Mouse (Mus musculus) urinary bladder, postnatal 4 days (tissue): ENCODE data around the gene Hist2h2be.
"Not testable (repeated sequence)": the region's sequence is repeated elsewhere in the genome, so short reads cannot be mapped to it uniquely, and the experiment has no call there.

Experiments used
- DNase-seq, 2 experiments: peaks; one replicate each; pipeline ENCODE4 v3.0.0; 2021 to 2022; ENCODE audit warnings: low spot score in 2 of 2

Hist2h2be gene

DNA sequence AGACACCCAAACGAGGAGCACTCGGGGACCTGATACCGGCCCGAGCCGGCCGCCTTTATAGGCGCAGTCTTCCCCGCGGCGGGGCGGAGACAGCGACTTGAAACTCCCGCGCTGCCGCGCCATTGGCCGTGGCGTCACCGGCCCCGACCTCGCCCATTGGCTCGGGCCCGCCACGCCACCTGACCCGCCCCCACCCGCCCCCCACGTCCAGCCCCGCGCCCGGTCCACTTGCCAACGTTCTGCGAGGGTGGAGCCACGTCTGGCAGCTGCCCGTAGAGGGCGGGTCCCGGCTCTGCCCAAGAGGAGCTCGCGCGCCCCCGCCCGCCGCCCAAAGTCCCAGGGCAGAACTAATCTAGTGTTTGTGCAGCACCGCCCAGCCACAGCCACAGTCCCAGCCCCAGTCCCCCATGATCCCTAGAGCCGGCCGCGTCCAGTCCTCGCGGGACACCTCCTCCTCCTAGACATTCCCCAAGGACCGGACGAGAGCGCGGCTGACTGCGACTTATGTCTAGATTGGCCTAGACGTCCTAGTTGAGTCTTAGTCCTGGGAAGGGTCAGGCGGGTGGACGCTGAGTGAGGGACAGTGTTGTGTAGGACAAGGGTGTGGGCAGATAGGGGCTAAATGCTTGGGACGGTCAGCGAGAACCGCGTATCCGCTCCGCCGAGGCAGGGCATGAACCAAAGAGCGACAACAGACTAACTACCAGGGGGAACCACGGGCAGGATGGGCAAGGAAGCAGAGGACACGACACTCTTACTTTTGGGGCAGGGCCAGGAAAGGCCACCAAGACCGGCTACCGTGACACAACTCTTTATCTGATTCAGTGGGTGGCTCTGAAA lies 18.3 kb downstream of the Hist2h2be start, which contains the start of gene Hist2h3c2:
Gene Hist2h3c2, minus strand, starts transcription at position 174 of the 840 bp plus-strand sequence.
- peak in 1 of 2 experiments; percentile 69 for DNase-seq

DNA sequence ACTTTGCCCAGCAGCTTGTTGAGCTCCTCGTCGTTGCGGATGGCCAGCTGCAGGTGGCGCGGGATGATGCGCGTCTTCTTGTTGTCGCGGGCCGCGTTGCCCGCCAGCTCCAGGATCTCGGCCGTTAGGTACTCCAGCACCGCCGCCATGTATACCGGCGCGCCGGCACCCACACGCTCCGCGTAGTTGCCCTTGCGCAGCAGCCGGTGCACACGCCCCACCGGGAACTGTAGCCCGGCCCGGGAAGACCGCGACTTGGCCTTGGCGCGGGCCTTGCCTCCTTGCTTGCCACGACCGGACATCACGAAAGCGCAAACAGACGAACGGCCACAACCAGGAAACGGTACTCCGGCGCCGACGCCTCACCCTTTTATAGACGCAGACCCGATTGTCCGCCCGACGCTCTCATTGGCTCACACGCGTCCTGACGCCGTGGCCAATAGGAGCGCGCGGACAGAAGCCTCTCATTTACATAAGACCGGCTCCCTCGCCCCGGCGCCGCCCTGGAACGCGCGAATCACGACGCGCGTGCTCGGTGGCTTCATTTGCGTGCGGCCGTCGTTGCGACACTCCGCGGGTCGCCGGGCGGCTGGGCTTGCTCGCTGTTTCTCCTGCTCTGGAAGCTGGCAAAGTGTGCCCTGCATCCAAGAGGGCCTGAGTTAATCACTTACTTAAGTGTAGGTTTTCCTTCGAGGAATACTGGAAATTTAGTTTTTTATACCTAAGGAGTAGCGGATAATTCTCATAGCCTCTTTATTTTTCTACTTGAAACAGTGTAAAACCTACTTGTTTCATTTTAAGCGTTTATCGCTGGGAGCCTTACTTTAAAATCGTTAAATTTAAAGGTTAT lies 19.3 kb downstream of the Hist2h2be start, which contains the start of gene Hist2h2aa2:
Gene Hist2h2aa2, minus strand, starts transcription at position 328 of the 850 bp plus-strand sequence.
- DNase-seq, result peak; percentile 92 to 95

DNA sequence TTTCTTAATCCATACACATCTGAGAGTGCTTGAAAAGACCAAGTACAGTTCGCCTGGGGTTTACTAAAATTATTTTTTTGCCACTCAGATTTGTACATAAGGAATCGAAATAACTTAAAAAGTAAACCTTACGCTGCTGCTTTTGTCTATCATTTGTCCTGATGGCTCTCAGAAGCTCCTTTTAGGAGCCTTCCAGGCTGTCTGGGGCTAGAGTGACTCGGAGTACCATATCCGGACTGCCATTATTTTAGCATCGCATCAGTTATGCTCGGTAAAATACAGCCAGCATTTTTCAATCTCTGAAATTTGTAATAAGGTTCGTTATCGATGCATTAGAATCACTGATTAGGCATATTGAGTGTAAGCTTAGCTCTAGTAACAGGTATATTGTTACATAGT lies 19.9 kb downstream of the Hist2h2be start:
- no peak for DNase-seq

DNA sequence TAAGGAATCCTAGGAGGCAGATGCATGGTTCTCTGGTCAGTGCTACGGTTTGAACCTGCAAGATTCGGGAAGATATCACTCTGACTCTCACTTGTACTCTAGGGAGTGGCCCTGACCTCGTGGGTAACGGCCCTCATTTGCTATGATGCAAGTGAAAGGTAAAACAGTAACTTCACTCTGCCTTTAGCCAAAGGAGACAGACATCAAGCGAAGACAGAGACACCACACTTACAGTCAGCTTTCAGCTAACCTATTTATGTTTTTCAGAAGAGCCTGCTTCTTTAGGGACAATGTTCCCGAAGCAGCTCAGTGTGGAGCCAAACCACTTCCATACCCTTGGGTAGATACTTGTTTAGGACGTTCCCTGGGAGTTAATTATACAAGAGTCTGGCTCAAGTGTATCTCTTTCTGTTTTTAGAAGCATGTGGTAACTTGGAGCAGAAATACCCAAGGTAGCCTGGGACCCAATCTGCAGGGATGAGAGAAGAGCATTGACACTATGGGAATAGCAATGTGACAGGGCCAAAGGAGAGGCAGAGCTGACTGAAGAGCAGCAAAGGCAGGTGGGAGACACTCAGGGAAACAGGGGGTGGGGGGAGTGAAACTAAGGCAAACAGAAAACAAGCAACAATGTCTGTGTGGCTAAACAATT lies 23.1 kb downstream of the Hist2h2be start:
- no peak for DNase-seq

DNA sequence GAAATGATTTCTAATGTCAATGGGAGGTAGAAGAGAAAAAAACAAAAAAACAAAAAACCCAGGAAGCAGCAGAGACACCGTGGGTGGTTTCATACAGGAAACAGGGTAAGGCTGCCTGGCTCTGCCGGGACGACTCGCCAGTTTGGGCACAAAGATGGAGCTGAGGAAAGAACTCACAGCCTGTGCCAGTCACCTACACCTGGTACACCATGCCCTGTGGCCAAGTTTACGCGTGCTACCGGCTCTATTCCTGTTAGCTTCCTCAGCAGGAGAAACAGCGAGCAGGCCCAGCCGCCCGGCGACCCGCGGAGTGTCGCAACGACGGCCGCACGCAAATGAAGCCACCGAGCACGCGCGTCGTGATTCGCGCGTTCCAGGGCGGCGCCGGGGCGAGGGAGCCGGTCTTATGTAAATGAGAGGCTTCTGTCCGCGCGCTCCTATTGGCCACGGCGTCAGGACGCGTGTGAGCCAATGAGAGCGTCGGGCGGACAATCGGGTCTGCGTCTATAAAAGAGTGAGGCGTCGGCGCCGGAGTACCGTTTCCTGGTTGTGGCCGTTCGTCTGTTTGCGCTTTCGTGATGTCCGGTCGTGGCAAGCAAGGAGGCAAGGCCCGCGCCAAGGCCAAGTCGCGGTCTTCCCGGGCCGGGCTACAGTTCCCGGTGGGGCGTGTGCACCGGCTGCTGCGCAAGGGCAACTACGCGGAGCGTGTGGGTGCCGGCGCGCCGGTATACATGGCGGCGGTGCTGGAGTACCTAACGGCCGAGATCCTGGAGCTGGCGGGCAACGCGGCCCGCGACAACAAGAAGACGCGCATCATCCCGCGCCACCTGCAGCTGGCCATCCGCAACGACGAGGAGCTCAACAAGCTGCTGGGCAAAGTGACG lies 24.3 kb downstream of the Hist2h2be start, which contains the start of gene Hist2h2aa1:
Gene Hist2h2aa1, plus strand, starts transcription at position 495 of the 884 bp plus-strand sequence.
- DNase-seq, result peak; percentile 80 to 83

DNA sequence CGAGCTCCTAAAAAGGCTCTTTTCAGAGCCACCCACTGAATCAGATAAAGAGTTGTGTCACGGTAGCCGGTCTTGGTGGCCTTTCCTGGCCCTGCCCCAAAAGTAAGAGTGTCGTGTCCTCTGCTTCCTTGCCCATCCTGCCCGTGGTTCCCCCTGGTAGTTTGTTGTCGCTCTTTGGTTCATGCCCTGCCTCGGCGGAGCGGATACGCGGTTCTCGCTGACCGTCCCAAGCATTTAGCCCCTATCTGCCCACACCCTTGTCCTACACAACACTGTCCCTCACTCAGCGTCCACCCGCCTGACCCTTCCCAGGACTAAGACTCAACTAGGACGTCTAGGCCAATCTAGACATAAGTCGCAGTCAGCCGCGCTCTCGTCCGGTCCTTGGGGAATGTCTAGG lies 25.1 kb downstream of the Hist2h2be start:
- not testable (repeated sequence) for DNase-seq

DNA sequence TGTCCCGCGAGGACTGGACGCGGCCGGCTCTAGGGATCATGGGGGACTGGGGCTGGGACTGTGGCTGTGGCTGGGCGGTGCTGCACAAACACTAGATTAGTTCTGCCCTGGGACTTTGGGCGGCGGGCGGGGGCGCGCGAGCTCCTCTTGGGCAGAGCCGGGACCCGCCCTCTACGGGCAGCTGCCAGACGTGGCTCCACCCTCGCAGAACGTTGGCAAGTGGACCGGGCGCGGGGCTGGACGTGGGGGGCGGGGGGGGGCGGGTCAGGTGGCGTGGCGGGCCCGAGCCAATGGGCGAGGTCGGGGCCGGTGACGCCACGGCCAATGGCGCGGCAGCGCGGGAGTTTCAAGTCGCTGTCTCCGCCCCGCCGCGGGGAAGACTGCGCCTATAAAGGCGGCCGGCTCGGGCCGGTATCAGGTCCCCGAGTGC lies 25.5 kb downstream of the Hist2h2be start, which contains the start of gene Hist2h3c1:
Gene Hist2h3c1, plus strand, starts transcription at position 259 of the 430 bp plus-strand sequence.
- not testable (repeated sequence) for DNase-seq

DNA sequence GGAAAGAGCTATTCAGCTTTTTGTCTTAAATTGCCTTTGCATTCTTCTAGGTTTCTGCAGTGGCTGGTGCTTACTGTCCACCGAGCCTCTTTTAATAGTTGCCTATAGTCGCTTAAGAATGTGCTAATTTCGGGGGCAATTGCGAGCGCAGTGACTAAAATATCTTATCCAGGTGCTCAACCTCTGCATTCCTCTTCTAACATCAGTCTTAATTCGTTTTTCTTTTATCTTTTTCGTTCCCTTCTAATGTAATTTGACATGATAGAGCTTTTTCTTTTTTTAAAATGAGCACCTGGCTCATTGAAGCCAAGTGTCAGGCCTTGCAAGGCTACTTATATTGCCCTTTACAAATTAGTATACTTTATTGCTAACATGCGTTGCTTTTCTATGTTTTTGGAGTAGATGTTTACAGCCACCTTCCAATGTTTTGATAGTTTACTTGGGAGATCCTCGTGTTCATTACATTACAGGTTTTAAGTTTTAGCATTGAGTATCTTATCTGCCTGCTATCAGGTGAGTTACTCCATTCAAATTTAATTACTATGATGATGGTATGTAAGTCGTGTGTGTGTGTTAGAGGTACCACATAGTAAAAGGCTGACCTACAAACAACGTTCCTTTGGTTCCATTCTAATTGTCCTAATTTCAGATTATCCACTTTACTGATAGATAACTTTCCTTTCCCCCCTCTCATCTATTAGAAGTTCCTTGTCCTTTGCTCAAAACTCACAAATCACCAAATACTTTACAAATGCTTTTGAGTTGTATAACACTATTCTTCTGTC lies 26.6 kb downstream of the Hist2h2be start:
- DNase-seq, result no peak

DNA sequence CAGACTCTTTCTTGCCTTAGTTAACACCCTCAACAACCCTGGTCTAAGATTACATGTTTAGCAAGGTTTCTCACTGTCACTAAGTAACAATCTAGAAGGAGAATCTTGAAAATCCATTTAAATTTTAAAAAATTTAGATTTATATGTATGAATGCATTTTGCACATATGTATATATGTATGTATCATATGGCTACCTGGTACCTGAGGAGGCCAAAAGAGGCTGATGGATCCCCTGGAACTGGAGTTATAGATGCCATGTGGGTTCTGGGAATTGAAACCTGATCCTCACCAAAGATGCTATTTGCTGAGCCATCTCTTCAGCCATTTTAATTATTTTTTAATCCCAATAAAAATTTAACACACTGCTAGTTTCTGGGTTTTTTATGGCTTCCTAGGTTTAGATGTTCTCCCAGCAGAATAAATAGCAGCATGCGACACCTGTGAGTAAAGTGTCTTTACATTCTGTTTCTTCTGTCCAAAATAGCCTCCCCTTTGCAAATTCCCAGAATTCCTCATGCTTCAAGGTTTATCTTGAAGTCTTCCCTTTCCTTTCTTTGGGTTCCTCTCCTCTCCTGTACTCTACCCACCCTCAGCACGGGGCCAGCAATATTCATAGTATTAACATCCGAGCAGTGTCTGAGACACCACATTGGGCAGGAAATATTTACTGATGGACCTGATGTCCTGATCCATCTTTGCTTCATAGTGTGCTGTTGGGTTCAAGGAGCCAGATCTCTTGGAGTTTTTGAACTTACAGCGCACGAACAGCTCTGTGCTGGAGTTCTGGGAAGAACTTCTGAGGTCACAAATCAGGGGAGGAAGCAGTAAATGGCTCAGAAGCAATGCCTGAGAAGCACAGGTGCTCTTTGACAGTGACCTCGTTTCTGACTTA lies 27.5 kb downstream of the Hist2h2be start:
- no peak for DNase-seq

DNA sequence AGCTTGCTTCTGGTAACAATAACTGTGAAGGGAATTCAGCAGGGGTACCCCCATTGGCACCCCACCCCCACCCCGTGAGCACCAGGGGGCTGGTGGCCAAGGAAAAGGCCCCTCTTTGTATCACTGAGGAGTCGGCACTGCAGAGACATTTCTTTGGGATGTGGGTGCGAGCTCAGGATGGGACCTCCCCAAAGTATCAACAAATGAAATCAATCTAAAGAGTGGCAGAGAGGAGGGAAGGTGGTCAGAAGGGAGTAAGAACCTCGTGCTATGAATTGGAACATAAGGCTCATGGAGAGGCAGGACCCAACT lies 28.1 kb downstream of the Hist2h2be start:
- no peak for DNase-seq

DNA sequence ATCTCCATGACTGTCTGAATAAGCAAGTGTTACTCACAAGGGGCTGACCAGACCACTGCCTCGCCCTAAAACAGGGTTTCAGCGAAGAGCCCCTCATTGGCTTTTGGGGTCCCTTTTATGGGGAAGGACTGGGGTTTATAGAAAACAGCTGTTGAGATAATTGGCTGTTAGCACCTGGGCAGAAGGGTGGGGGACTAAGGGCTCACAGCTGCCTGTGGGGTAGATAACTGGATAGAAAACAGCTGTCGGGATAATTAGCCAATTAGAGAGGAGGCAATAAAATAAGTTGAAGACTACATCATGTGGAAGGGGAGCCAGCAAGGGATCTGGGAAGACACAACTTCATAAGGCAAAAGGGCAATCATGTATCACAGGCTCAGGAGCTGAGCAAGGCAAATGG lies 30.0 kb downstream of the Hist2h2be start:
- no peak for DNase-seq

DNA sequence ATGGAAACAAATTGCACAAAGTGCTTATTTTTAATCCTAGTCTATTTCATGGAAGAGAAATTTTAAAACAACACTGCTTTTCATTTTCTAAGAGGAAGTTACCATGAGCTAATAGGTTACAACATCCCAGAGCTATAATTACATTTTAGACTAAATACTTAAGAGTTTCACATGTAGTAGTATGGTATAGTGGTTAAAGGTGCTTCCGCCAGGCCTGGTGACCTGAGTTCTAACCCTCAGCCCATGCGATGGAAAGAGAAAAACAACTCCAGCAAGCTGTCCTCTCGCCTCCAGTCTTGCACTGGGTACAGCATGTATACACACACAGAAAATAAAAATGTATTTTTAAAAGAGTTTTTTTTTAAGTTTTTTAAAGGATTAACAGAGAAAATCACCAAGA lies 30.9 kb downstream of the Hist2h2be start:
- DNase-seq, result no peak

DNA sequence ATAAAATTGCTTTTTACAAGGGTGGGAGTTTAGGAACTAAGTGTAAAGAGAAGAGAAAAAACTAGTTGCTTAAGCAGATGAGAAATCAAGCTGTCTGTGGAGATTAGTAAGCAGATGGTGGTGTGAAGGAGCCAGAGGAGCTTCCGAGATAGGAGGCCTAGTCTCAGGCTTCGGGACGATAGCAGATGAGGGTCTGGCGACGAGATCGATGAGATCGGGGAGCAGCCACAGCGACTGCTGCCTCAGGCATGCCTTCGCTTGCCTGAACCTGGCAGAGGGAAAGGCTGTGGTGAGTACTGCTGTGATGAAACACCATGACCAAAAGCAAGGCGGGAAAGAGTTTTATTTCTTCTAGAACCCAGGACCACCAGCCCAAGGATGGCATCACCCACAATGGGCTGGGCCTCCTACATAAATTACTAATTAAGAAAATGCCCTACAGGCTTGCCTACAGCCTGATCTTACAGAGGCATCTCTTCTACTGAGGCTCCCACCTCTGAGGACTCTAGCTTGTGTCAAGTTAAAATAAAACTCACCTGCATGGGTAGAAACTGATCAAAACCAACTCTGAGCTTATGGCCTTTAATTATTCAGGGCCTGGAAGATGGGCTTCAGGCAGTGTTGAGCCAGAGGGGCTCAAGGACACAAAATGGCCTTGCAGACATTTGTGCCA lies 33.9 kb downstream of the Hist2h2be start:
- DNase-seq, result no peak

DNA sequence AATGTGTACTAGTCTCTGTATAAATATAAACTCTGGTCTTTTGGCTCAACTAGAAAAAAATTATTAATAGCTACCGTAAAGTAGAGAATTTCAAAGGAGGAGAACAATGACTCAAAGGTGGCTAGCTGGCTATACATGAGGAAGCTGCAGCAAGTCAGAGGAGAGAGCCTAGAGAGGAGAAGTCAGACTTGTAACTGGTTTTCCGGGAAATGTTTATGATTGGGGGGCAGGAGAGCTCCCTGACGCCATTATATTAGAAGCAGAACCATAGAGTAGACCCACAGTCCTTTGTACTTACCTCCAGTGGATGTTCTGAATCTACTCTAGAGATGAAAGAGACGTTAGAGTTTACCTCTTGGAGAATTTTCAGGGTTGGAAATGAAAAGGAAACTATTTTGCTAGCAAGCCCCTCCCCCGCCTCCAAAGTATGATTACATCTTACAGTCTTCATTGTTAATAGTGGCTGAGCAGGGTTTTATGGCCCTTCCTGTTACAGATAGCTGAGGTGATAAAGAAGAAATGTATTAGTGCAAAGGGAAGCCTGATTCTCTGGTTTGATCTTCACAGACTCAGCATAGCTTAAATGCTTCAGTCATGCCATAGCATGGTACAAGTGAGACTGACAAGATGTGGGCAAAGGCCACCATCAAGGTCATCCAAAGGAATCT lies 35.1 kb downstream of the Hist2h2be start:
- no peak for DNase-seq

DNA sequence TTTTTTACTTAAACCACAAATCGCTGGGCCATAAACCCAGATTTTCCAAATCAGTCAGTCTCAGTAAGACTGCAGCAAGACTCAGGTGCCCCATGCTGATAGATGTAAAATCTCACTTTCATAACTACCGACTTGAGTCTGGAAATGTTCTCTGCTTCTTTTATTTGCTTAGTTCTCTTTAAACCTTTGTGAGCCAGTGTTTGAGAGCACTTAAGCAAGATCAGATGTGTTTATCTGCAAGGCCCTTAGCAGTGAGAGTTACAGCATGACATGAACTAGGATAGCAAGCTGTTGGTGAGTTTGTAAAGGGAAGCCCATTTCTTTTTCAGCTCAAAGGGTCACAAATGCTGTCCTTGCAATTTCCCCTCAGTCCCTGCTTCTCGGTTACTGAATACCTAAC lies 36.3 kb downstream of the Hist2h2be start:
- DNase-seq, result no peak

DNA sequence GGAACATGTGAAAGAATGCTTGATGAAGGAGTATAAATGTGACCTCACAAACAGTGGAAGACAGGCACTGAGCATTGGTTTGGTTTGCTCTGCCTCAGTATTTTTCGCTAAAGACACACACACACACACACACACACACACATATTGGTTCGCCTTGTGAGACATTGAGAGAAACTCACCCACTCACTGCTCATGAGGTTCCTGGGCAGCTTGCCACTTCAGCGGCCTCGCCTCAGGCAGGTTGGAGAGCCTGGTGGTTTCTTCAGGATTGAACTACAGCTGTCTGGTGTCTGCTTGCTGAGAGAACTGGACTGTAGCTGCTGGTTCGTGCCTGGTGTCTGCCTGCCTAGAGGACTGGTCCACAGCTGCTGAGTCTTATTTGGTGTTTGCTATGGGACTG lies 39.3 kb downstream of the Hist2h2be start:
- no peak for DNase-seq

DNA sequence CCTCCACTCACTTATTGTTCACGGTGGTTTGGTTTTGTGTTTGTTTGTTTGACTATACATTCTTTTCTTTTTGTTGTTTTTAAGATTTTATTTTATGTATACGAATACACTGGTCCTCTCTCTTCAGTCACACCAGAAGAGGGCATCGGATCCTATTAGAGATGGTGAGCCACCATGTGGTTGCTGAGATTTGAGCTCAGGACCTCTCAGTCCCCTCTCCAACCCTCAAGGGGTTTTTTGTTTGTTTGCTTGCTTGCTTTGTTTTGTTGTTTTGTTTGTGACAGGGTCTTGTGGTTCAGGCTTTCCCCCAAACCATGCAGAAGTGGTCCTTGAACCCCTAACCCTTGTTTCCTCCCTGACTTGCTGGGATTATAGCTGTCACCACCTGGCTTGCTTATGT lies 40.7 kb downstream of the Hist2h2be start:
- no peak for DNase-seq
